Mouse (Mus musculus) c-Kit-positive CD71-positive TER-119-positive erythroid progenitor cells, embryonic 14.5 days (primary cell): ENCODE results near the gene Pter.

Source experiments
- DNase-seq: peaks from one replicate; pipeline ENCODE4 v3.0.0-alpha.2; 2013; ENCODE audit warnings: low spot score

Gene Pter

DNA sequence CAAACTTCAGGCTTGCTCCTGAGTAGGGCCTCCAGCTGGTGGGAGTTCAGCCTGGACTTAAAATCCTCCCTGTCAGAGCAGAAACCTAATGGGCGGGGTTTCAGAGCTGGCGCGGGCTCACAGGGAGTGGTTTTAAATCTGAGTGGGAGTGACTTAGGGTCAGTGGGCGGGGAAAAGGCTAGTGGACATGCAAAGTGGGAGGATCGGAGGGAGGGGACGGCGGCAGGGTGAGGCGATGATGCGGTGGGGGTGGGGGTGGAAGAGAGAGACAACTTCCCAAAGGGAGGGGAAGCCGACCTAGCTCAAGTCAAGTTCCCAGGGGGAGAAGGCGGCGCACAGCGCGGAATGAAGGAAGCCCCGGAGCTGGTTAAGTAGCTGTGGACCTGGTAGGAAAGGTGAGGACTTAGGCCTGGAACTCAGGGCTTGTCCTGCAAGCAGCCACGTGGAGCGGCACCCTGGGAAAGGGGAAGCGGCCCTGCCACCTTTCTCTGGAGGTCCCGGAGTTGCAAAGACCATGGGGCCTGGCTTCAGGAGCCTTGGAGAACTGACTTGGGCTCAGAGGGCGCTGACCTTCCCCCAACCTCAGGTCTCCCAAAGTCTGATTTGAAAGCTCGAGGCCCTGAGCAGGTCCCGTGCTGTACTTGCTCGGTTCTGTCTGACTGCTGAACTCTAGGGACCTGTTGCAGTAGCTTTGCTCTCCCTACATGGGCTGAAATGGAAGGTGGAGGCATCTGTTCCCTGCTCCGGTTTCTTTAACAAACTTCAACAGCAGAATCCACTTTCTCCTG lies at the start of gene Pter:
TSS of gene Pter (plus strand) at position 238 of the 788 bp plus-strand sequence.
- peak; percentile 90 for DNase-seq

DNA sequence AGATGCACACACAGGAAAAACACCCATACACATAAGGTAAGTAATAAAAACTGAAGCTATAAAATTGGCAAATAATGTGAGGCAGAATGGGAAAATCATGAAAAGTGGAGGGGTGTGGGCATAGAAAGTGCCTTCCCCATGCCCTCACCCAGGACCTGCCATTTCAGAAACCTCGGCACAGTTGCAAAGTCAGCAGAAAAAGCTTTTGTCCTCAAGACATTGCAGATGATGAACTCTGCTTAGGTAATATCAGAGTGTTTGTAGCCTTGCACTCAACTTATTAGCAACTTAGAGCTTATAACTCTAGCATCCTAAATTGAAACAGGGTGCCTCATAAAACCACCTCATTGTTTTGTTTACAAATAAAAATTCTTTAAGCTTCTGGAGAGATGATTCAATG lies 49.6 kb upstream of the Pter start:
- DNase-seq, result no peak

DNA sequence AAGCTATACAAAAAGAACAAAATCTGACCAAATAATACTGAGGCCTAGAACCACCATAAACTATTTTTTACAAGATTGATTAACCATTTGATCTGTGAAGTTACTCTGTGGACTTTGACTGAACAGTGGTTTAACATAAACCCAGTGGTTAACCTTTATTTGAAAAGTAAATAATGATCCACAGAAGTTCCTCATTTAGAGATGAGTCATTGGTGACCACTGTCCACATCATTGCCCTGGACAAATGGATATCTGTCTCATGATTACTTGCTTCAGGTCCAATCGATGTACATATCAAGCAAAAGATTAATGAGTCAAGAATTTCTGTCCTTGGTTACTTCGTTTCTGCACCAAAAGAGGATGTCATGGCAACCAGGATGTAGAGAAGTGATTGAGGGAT lies 44.3 kb upstream of the Pter start:
- DNase-seq, result no peak

DNA sequence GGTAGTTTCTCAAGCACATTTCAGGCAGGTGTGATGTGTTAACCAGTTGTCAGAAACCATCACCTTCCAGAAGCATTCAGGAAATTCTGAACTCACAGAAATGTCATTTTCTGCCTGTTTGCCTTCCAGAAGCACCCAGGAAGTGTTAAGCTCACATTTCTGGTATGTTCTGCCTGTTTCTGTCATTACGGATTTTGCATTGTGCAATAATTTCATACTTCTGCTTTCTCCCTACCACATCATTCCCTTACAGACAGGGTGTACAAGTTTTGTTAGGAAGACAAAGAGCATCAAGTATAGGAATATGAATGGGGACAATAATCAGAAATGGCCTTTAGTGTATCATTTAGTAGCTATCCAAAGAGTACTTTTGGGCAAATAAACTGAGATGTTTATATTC lies 42.8 kb upstream of the Pter start:
- no peak for DNase-seq

DNA sequence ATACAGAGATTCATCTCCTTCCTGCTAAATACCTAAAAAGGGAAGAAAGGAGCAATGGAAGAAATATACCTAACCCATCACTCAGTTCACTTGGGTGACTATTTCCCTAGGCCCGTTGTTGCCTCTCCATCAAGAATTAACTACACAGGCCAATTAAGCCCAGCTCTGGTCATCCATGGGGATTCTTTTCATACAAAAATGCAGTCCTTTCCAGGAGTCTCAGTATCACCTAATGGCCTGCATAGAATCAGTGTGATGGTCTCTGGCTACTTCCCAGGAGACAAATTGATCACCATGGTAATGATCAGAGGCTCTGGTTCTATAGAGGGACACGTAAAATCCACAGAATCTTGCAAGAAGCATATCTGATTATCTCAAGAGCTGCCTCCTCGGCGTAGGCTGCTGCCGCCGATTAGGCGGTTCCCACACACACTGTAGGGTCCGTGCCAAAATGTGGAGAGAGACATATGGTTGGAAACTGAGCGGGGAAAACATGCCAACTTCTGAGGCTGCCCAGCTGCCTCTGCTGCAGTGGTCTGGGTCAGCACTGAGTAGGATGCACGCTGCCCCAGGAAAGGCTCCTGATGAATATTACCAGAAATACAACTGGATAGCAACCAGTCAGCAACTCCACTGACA lies 40.4 kb upstream of the Pter start:
- DNase-seq, result no peak

DNA sequence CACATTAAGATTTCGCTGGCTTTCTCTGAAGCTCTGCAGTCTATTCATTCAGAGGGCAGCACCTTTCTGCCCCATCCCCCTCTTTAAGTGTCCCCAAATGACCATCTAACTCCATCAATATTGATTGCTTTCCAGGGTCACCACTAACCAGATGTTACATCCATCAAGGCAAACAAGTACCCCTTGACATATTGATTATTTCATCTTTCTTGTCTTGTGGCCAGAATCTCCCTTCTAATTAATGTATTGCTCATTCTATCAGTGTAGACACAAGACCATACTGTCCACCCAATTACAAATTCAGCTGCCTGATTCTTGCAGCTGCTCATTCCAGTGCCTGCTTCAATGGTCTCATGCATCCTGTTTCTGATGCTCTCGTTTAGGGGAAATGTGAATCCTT lies 36.8 kb upstream of the Pter start:
- DNase-seq, result no peak

DNA sequence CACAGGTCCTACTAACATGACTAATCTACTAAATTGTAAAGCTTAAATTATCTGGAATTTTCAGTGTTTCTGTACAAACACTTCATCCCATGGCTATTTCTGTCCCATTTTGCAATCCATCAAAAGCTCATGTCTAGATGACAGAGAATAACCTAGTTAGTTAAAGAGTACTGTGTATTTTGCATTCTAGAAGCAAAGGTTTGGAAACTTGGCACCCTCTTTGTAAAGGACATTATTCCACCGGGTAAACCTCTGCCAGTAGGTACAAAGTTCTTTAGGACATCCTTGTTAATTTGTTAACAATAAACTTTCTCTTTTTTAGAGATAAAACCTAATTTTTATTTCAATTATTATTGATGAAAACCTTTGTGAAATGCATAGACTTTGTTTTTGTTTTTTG lies 18.1 kb upstream of the Pter start:
- no peak for DNase-seq

DNA sequence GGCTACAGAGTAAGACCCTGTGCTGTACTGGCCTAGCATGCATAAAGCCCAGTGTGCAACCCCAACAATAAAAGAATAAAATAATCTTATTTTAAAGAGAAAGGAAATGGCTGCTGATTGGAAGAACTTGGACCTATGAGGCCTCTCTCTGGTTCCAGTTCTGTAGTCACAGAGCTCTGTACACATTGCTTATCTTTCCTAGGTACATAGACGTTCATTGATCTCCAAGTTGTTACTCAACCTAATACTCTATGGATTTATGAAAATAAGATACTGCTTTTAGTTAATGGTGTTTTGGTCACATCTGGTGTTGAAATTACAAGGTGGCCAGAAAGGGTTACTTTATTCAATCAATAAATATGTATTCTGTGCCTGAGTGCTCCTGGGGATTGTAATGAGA lies 1.8 kb downstream of the Pter start:
- DNase-seq, result no peak

DNA sequence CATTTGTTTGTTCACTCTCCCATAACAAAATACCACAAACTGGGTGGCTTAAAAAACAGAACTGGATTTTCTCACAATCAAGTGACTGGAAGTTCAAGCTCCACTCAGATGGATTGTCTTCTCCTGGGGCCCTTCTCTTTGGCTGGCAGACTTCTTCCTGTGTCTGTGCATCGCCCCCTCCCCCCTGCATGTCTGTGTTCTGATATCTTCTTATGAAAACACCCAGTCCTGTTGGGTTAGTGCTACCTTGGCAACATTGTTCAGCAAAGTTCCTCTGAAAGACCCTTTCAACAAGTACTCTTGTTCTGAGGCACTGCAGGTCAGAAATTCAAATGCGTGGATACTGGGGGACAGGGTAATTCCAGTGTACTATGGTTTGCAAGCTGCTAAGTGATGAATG lies 6.5 kb downstream of the Pter start:
- DNase-seq, result no peak

DNA sequence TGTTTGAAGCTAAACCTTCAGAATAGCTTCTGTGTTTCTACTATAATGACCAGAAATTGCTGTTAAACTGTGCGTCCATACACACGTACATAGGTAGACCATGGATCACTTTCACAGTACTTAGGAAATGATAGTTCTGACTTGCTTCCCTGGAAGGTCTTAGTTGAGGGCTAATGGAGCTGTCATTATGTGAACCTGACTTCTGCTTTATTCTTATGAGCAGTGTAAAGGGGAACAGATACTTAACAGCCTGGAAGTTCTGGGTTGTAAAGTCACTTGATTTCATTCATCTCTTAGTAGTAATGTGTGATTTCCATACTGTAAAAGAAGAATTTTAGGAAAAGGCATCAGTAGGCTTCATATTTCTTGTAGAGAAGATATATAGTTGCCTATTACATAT lies 10.1 kb downstream of the Pter start:
- DNase-seq, result no peak

DNA sequence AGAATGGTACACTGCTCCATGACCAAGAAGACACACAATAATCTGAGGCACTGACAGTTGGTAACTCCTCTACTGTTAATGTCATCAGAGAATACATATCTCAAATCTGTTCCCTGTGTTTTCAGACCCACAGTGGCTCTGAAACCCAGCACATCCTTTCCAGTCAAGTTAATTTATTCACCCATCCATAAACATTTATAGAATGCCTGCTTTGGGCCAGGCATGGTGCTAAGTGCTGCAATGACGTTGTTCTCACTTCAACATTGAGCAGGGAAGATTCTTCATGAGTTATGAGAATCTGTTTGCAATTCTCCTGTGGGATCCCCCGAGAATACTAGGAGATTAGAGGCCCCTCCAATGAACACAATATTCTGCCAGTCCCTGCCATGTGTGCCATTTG lies 11.4 kb downstream of the Pter start:
- DNase-seq, result no peak

DNA sequence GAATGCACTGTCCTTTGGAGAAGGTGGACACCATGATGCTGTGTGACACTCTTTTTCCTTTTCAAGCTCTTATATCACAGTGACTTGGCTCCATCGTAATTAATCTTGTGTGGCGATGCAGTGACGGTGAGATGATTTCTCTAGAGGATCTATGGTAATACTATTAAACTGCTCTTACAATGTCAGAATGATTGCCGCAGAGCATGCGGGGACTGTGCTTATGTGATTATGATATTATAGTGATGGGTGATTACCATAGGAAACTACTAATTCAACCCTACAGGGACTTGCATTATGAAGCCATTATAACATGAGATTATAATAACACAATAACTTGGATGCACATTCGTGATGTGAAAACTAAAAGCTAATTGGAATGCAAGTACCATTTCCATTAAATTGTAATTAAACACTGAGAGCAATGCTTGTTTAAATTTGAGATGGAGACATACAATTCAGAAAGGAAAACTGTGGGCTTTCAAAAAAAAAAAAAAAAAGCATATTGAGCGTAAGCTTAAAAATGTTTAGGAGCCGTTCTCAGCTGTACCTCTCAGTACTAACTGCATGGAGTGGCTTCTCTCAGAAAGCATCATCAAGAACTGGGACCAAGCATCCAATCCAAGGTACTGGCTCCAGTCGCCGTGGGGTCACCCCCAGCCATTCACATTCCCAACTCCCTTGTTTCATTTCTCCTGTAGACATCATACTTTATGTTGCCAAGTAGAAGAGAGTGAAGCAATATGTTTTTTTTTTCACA lies 13.8 kb downstream of the Pter start:
- no peak for DNase-seq

DNA sequence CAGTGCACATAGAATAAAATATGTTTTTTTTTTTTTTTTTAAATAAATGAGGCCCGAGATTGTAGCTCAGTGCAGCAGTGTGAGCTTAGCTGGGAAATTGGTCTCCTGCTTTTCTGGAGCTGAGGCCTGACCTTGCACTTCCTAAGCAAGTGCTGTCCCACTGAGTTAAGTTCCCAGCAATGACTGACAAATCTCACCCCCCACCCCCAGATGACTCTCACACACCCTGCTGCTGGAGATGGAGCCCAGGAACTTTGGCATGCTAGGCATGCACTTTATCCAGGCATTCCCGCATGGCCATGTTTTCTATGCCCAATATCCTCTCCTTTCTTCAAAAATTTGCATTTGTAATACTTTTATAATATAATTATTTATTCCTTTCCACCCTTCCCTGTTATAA lies 14.8 kb downstream of the Pter start:
- DNase-seq, result no peak

DNA sequence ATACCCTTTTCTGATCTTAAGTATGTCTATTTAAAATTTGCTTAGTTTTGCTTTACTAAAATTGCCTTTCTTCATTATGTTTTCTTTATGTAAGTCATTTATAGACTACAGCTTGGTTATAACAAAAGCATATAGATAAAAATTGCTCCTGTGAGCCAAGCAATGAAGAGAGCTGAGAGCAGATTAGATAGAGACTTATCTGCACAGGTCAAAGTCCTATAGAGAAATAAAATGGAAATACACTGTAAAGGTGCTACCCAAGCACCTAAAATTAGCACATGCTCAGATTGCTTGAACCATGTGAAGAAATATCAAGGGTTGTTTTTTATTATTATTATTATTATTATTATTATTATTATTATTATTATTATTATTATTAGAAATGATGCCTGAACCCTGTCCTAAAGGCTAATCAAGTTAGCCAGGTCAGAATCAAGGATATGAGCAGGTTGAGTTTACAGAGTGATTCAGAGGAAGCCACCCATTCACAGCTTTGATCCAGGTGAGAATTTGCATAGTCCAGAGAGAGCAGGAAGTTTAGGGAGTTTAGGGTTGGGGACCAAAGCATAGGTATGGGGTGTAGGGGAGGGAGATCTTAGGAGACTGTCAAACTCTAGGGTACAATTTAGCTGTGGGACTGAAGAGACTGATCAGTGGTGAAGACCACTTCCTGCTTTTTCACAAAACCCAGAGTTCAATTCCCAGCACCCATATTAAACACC lies 33.0 kb downstream of the Pter start:
- no peak for DNase-seq

DNA sequence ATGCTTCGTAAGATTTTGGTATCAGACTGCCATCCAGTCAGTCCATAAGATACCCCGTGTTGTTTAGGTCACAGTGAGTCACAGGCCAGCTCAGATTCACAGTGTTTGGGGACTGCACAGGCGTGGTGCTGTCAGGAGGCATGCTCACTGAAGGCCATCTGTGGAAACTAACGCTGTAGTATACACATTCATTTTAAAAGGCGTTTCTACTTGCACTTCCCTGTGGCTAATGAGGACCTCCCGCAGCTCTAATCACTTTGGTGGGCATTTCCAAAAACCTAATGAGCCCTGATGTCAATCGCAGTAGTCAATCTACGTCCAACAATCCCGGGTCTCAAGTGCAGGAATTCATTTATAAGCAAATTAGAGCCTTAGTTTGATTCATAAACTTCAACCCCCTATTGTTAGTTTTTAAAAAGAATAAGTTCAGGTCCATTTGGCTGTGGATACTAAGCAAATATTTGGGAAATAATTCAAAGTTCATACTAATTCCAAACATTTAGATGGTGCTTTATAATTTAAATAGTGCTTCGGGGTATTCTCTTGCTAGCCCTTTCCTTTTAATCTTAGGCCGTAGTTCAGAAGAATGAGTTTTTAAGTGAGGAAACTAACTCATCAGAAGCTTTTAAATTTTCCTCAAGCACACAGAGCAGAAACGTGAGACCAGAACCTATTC lies 46.3 kb downstream of the Pter start:
- no peak for DNase-seq

DNA sequence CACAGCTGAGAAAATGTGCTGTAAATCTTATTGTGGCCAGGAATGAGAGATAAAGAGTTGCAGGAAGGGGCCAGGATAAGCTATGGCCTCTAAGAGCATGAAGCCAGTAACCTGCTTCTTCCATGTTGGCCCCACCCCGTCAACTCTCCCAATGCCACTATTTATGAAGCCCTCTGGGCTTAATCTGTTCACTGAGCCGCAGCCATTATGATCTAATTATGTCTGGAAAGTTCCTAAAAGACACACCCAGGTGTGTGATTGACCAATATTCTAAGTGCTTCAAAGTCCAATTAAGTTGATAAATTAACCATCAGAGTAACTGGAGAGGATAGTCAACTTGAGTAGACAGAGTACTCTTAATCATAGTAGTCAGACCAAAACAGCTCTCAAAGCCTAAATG lies 49.9 kb downstream of the Pter start:
- no peak for DNase-seq

DNA sequence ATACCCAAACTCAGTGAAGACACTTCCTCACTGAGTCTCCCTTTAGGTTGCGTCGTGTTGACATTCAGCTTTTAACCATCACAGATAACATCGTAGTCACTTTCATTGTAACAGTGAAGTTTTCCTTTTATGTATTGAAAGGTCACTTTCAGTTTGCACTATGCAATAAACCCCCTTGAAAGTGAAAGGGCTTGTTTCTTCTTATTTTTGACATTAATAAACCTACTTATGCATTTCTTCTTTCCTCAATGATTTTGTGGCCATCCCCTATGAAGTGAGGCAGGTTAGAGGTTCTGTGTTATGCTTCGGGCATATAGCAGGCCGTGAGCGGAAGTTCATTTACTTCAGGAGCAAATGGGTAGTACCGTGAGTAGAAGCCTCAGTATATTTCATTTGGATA lies 53.5 kb downstream of the Pter start:
- no peak for DNase-seq

DNA sequence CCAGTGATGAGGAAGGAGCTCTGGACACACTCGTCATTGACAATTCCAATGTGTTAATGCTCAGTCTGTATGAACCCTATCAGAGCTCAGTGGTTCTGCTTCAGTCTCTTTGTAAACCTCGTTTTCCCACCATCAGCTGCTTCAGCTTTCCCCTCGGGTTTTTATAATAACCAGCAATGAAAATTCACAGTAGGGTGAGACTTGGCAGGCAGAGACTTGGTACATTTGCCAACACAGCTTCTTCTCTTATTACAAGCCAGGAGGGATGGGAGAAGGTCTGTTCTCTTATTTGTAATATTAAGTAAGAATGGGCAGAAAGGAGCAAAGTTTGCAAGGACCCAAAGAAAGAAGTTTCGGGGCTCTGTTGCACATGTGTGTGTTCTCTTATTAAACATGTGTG lies 54.9 kb downstream of the Pter start:
- DNase-seq, result no peak

DNA sequence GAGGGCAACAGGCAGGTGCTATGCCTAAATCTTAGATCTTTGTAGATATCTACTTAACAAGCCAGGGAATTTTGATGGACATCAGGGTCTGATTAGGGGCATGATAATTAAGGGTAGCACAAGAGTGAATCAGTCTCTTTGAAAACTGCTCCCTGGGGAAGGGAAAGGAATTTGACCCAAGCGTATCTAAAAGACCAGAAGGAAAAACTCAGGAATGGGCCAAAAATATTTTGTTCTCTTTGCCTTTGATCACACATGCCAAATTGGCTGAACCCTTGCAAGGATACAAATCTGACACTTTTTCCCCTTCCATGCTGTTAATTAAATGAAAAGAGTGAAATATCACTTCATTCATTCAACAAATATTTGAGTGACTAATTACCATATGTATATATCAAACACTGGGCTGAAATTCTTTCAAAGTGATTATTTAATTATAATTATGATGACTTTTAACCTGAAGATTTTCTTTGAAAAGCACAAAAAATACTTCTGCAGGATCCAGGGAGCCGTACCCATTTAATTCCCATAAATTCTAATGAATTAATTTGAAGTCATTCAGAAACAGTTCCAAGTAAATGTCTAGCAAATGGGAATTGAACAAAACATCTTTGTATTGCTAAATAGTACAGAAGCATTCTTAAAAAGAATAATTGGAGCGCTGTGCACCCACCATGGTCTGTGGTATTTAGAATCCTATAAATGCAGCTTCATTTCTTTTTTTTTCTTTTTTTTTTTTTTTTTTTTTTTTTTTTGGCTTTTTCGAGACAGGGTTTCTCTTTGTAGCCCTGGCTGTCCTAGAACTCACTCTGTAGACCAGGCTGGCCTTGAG lies 61.3 kb downstream of the Pter start:
- DNase-seq, result no peak

DNA sequence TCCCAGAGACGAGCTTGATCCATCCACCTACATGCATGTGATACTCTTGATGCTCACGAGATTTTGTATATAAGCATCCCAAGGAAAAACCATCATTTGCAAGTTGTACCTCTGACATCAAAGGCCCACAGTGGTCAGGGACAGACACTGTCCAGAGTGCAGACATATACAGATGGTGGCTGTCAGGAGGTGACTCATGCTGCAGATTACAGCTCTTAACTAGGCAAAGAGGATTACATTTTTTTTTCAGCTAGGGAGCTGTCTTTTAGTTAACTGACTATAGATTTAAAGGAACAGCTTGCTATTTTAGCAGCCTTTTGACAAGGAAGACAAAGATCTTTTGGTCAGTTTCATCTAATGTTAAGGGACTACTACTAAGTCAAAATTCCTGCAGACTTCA lies 76.2 kb downstream of the Pter start:
- DNase-seq, result no peak

DNA sequence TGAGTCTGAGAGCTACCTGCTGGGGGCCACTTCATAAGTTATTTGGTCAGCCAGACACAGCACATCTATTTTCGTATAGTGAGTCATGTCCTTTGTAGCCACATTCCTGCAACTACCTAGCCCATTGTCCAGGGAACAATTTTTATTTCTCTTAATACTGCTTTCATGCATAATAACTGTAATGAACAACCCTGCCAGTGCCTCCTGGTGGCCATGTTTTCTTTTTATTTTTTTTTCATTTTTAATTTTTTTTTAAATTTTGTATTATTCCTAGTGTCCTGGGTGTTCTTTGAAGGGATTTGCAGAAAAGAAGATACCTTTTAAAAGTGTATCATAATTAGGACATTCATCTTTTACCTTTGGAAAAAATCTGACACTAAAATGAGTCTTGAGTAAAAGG lies 84.6 kb downstream of the Pter start:
- no peak for DNase-seq
